Mouse (Mus musculus) embryonic fibroblast, embryonic 13.5 days (primary cell): ENCODE measurements at regions not wholly inside any gene's neighbourhood (a gene's known extent, or its start where the extent isn't known, plus 50 kb on each side); places are given as distances from the start of the nearest gene placed in this dataset.

ENCODE experiments used
- H3K27ac ChIP-seq: 2 replicates; pipeline ENCODE4 v1.5.1; 2012; ENCODE audit warnings: low read length, control low read depth, inconsistent platforms; ENCODE audit not compliant: insufficient read depth
- H3K4me1 ChIP-seq: 2 replicates; pipeline ENCODE4 v1.6.1; 2011; ENCODE audit warnings: low read length; ENCODE audit not compliant: control insufficient read depth, insufficient read depth
- H3K4me3 ChIP-seq: 2 replicates; pipeline ENCODE4 v1.5.1; 2011; ENCODE audit warnings: mild to moderate bottlenecking, control low read depth, low read length; ENCODE audit not compliant: insufficient read depth
- CTCF ChIP-seq: IDR thresholded peaks from 2 replicates; pipeline ENCODE4 v1.5.1; 2011; ENCODE audit warnings: mild to moderate bottlenecking, control low read depth, low read length, moderate library complexity, borderline replicate concordance; ENCODE audit not compliant: insufficient read depth
- POLR2A ChIP-seq: IDR thresholded peaks from 2 replicates; pipeline ENCODE4 v1.6.1; 2011; ENCODE audit warnings: low read depth, mild to moderate bottlenecking, control low read depth, low read length, moderate library complexity

- H3K4me1 ChIP-seq, result no peaks in the 10 kb centered on the region
- H3K27ac ChIP-seq, result no peak overlapping the region
- H3K4me3 ChIP-seq, result no peak overlapping the region
- no peak for TF ChIP-seq CTCF
- TF ChIP-seq POLR2A, result no peak
Observed at GRCm38 (mm10) chr6:89071766-89072165, 169.7 kb downstream of the Tpra1 start.

GRCm38 (mm10) chr6:89072569-89072968, 170.5 kb downstream of the Tpra1 start:
- TF ChIP-seq CTCF (no peak), POLR2A (no peak)
- no peak overlapping the region for H3K4me3 ChIP-seq

GRCm38 (mm10) chr6:89081624-89082300, 179.7 kb downstream of the Tpra1 start:
- no peak for TF ChIP-seq POLR2A
- H3K27ac ChIP-seq, result no peak overlapping the region
- H3K4me3 ChIP-seq, result no peak overlapping the region
- no peaks in the 10 kb centered on the region for H3K4me1 ChIP-seq

More at GRCm38 (mm10) chr6:89072569-89072968, 170.5 kb downstream of the Tpra1 start:
- Histone ChIP-seq H3K27ac (no peak overlapping the region), H3K4me1 (no peaks in the 10 kb centered on the region)

GRCm38 (mm10) chr6:89084437-89084836, 182.4 kb downstream of the Tpra1 start:
- Histone ChIP-seq H3K4me3 (no peak overlapping the region), H3K27ac (no peak overlapping the region), H3K4me1 (peaks cover 6% of the 10 kb centered on the region)
- TF ChIP-seq POLR2A (no peak), CTCF (no peak)

- Histone ChIP-seq H3K4me1 (peaks cover 6% of the 10 kb centered on the region), H3K27ac (no peak overlapping the region), H3K4me3 (no peak overlapping the region)
- TF ChIP-seq CTCF (no peak), POLR2A (no peak)
Observed at GRCm38 (mm10) chr6:89085151-89085550, 183.1 kb downstream of the Tpra1 start.

- no peak overlapping the region for H3K4me3 ChIP-seq
- TF ChIP-seq CTCF, result no peak
- no peak for TF ChIP-seq POLR2A
Observed at GRCm38 (mm10) chr6:89087620-89088019, 185.6 kb downstream of the Tpra1 start.

GRCm38 (mm10) chr6:89090096-89090495, 188.0 kb downstream of the Tpra1 start:
- TF ChIP-seq POLR2A (no peak), CTCF (no peak)
- H3K27ac ChIP-seq, result no peak overlapping the region
- H3K4me3 ChIP-seq, result no peak overlapping the region

More at GRCm38 (mm10) chr6:89087620-89088019, 185.6 kb downstream of the Tpra1 start:
- H3K27ac ChIP-seq, result peak overlapping the region; percentile 62
- H3K4me1 ChIP-seq, result peaks cover 6% of the 10 kb centered on the region

GRCm38 (mm10) chr6:89095911-89096310, 193.9 kb downstream of the Tpra1 start:
- Histone ChIP-seq H3K4me3 (no peak overlapping the region), H3K4me1 (no peaks in the 10 kb centered on the region), H3K27ac (no peak overlapping the region)
- no peak for TF ChIP-seq POLR2A
- no peak for TF ChIP-seq CTCF

More at GRCm38 (mm10) chr6:89090096-89090495, 188.0 kb downstream of the Tpra1 start:
- H3K4me1 ChIP-seq, result peaks cover 6% of the 10 kb centered on the region

GRCm38 (mm10) chr6:89097531-89097930, 195.5 kb downstream of the Tpra1 start:
- Histone ChIP-seq H3K4me3 (no peak overlapping the region), H3K27ac (no peak overlapping the region), H3K4me1 (no peaks in the 10 kb centered on the region)
- TF ChIP-seq POLR2A (no peak), CTCF (no peak)

- Histone ChIP-seq H3K27ac (no peak overlapping the region), H3K4me3 (no peak overlapping the region), H3K4me1 (peaks cover 3% of the 10 kb centered on the region; the same call in 1 of the 2 replicates)
- no peak for TF ChIP-seq CTCF
- no peak for TF ChIP-seq POLR2A
Observed at GRCm38 (mm10) chr6:89119241-89119640, 217.2 kb downstream of the Tpra1 start.
